Mouse (Mus musculus) brown adipose tissue, adult 24 weeks (tissue): ENCODE results near the gene Ece1. TPM values are rescaled to one million over a fixed set of nuclear protein-coding genes. Genes with fewer than 3 reads are reported as not detected.

Experiments used
- H3K27ac ChIP-seq: fragments of 200-500 bp; replicated peaks from 2 replicates; pipeline ENCODE4 v1.5.1; 2012; ENCODE audit warnings: low read depth, mild to moderate bottlenecking, low read length
- H3K4me1 ChIP-seq: fragments of 200-500 bp; 2 replicates; pipeline ENCODE4 v1.6.1; 2012; ENCODE audit warnings: low read length, mixed read lengths; ENCODE audit not compliant: control insufficient read depth, insufficient read depth, insufficient read length
- H3K4me3 ChIP-seq: fragments of 200-500 bp; 2 replicates; pipeline ENCODE4 v1.5.1; 2012; ENCODE audit warnings: low read depth, mild to moderate bottlenecking, low read length, moderate library complexity; ENCODE audit not compliant: insufficient read depth
- polyA plus RNA-seq: library from polyadenylated mRNA; stranded (reverse); fragments of >200 nt; gene quantifications from 2 replicates; pipeline ENCODE4 v1.2.4, GENCODE M21; 2012; ENCODE audit not compliant: missing spikeins, insufficient read depth, insufficient read length

Gene Ece1
- polyA plus RNA-seq, 1 experiment: 28.8 TPM

DNA sequence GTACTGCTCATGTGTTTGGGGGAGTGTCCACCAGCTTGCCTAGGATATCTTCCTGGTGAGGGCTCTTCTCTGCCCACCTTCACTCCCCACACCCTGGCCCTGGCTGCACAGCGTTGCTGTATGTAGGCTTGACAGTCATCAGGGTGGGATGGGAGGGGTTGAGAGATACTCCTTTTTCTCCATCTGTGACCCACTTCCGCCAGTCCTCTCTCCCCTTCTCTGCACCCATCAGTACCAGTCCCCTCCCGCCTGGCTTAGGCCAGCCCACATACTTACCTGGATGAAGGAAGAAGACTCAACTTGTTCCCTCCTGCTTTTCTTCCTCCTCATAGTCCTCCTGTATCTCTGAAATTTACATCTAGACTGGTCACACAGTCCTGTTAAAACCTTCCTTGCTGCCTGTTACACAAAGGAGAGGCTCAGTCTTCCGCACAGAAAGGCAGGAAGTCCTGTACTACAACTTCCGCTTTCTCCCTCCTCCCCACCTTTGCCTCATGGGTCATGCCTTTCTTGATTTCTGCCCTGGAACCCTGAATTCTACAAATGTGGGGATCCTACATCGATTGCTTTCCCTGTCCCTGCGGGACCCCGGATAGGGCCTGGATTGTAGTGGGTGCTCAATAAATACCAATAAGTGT is 21.6 kb downstream of the Ece1 start:
- no peak overlapping the region for H3K27ac ChIP-seq
- H3K4me3 ChIP-seq: no peak overlapping the region
- peaks cover 6% of the 10 kb centered on the region; the same call in 1 of the 2 replicates for H3K4me1 ChIP-seq

- Histone ChIP-seq H3K4me3 (no peak overlapping the region), H3K4me1 (peaks cover 19% of the 10 kb centered on the region), H3K27ac (no peak overlapping the region)
Measured at GRCm38 (mm10) chr4:137887337-137887992, 25.4 kb downstream of the Ece1 start.

DNA sequence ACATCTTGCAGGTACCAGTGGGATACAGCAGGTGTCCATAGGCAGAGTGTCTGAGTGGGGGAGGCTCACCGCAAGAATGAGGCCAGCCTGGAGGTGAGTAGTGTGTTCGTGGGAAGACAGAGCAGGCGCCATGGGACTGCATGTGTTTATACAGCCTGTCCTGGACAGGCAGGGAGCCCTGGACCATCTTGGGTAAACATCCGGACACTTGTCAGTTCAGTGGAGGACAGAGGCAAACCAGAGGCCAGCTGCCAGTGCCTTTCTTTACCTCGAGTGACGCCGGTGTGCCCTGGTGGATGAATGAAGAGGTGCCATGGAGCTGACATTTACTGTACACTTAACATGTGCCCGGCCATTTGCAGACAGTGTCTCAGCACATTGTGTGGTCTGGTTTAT is 26.0 kb downstream of the Ece1 start:
- H3K4me3 ChIP-seq: no peak overlapping the region
- H3K27ac ChIP-seq: no peak overlapping the region
- peaks cover 16% of the 10 kb centered on the region for H3K4me1 ChIP-seq

DNA sequence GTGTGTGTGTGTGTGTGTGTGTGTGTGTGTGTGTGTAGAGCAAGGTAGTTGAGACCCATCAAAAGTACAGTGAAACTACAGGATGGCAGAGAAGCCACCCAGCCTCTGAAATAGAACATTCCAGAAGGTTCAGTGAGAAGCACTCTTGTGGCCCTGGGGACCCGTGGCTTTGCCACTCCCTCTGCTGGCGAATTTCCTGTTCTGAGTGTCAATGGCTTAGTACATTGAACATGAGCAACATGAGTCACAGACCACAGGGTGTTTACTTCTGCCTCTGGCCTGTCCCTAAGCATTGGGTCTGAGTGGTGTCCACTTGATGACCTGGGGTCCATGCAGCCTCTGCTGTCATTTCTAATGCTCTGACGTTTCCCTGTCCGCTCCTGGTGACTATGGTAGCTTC is 28.6 kb downstream of the Ece1 start:
- H3K4me1 ChIP-seq: peaks cover 13% of the 10 kb centered on the region
- peak overlapping the region; percentile 29 for H3K27ac ChIP-seq
- no peak overlapping the region for H3K4me3 ChIP-seq

DNA sequence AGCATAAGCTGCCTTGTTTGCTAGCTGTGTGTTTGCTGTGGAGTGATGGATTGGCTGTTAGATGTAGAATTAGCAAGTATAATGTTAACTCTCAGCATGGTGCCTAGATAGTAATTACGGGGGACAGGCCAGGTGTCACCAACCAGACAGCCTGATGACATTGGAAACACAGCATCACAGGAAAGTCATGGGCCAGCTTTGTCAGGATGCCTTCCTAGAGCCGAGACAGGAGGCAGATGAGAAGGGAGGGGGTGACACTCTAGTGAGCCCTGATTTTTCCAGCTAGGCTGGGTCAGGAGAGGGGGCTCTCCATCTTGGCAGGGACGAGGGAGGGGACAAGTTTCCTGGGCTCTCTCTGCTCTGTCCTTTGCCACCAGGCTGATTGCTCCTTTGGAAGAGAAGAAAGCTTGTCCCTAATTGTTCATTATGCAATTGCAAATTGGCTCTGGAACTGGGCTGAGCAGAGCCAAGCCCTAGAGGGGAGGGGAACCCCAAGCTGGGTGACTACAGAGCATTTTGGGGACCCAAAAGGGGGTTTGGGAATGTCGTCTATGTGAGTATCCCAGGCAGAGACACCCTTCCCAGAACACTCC is 29.6 kb downstream of the Ece1 start:
- Histone ChIP-seq H3K4me3 (no peak overlapping the region), H3K4me1 (peaks cover 13% of the 10 kb centered on the region), H3K27ac (peak overlapping the region; percentile 7; the same call in 1 of the 2 replicates)

DNA sequence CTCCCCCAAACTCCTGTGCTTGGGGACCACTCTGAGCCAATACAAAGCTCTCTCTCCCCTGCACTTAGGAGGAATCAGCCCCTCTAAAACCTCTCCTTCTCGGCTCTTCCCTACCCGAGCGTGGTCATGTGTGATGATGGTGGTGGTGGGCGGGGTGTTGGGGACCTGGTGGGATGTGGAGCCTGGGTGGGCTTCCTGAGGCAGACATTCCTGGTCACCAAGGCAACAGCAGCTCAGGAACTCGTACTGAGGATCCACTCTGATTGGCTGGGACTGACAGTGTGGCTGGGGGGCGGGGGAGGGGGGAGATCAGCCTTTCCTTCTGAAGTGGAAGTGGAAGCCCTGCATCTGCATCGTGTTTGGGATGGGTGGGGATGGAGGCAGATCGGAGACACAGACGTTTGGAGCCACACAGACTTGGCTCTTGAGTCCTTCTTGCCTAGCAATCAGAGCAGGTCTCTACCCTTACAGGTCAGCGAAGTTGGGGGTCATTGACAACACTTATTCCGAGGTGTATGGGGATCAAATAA is 30.7 kb downstream of the Ece1 start:
- Histone ChIP-seq H3K4me3 (no peak overlapping the region), H3K4me1 (peaks cover 13% of the 10 kb centered on the region), H3K27ac (no peak overlapping the region)

GRCm38 (mm10) chr4:137896612-137897297 is 34.7 kb downstream of the Ece1 start:
- H3K27ac ChIP-seq: no peak overlapping the region
- peaks cover 1% of the 10 kb centered on the region for H3K4me1 ChIP-seq
- no peak overlapping the region for H3K4me3 ChIP-seq

DNA sequence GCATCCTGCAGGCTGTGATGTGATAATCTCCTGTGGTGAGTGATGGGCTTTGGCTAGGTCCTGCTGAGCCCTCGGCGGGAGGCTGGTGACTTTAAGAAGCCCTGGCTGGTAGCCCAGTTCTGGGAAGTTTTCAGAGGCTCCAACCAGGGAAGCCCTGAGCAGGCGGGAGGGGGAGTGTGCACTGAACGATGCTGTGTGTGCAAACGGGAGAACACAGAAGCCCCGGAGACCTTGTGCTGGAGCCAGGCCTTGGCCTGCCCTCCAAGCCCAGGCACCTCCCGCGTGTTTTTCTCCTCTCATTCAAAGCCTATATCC is 35.2 kb downstream of the Ece1 start:
- H3K4me3 ChIP-seq: no peak overlapping the region
- no peak overlapping the region for H3K27ac ChIP-seq

DNA sequence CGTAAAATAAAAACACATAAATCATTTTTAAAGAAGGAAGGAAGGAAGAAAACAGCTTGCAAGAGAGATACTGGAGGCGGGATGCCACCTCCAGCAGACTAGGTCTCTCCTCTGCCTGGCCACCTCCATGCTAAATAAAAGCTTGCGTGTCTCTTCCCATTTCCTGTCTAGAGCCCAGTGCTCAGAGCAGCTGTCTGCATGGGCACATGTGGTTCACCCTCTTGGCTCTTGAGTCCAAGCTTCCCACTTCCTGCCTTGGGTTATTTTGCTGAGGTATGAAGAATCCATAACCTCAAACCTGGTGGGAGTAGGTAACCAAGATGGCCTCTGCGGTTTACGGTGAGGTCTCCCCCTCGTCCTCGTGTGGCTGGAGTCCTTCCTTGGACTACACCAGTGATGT is 36.5 kb downstream of the Ece1 start:
- no peak overlapping the region for H3K27ac ChIP-seq
- no peak overlapping the region for H3K4me3 ChIP-seq
- no peaks in the 10 kb centered on the region for H3K4me1 ChIP-seq

More for the DNA sequence above, 35.2 kb downstream of the Ece1 start:
- no peaks in the 10 kb centered on the region; the same call in 1 of the 2 replicates for H3K4me1 ChIP-seq

- Histone ChIP-seq H3K4me3 (no peak overlapping the region), H3K4me1 (no peaks in the 10 kb centered on the region), H3K27ac (no peak overlapping the region)
Measured at GRCm38 (mm10) chr4:137902268-137902667, 40.2 kb downstream of the Ece1 start.

- no peaks in the 10 kb centered on the region for H3K4me1 ChIP-seq
- H3K4me3 ChIP-seq: no peak overlapping the region
- no peak overlapping the region for H3K27ac ChIP-seq
Measured at GRCm38 (mm10) chr4:137902873-137903272, 40.8 kb downstream of the Ece1 start.

GRCm38 (mm10) chr4:137904956-137905551 is 43.0 kb downstream of the Ece1 start:
- Histone ChIP-seq H3K4me3 (no peak overlapping the region), H3K27ac (no peak overlapping the region), H3K4me1 (no peaks in the 10 kb centered on the region)

- peaks cover 3% of the 10 kb centered on the region; the same call in 1 of the 2 replicates for H3K4me1 ChIP-seq
- H3K4me3 ChIP-seq: no peak overlapping the region
- H3K27ac ChIP-seq: no peak overlapping the region
Measured at GRCm38 (mm10) chr4:137907979-137908378, 45.9 kb downstream of the Ece1 start.

GRCm38 (mm10) chr4:137908489-137908888 is 46.5 kb downstream of the Ece1 start:
- peaks cover 3% of the 10 kb centered on the region; the same call in 1 of the 2 replicates for H3K4me1 ChIP-seq
- no peak overlapping the region for H3K27ac ChIP-seq
- H3K4me3 ChIP-seq: no peak overlapping the region

- H3K4me3 ChIP-seq: no peak overlapping the region
- no peak overlapping the region for H3K27ac ChIP-seq
- H3K4me1 ChIP-seq: peaks cover 6% of the 10 kb centered on the region; the same call in 1 of the 2 replicates
Measured at GRCm38 (mm10) chr4:137908915-137909314, 46.9 kb downstream of the Ece1 start.
